Mouse (Mus musculus) liver, embryonic 13.5 days (tissue): ENCODE data around the gene Il2ra. TPM values are rescaled to one million over a fixed set of nuclear protein-coding genes. Genes with fewer than 3 reads are reported as not detected.
"Not testable (repeated sequence)": the region's sequence is repeated elsewhere in the genome, so short reads cannot be mapped to it uniquely, and the experiment has no call there.

Experiments
- ATAC-seq: fragments of 200-750 bp; cut with Nextera tagmentation; 2 replicates; pipeline ENCODE4 v1.8.0; 2017; ENCODE audit warnings: low read depth, mild to moderate bottlenecking, moderate number of reproducible peaks, moderate library complexity
- DNase-seq: peaks from one replicate; pipeline ENCODE4 v3.0.0; 2022
- H3K27ac ChIP-seq: fragments of 300-500 bp; sonication (generic); 2 replicates; pipeline ENCODE4 v1.5.1; 2015; ENCODE audit warnings: moderate library complexity, mild to moderate bottlenecking, inconsistent platforms
- H3K27me3 ChIP-seq: fragments of 300-500 bp; sonication (generic); 2 replicates; pipeline ENCODE4 v1.6.1; 2015; ENCODE audit warnings: mild to moderate bottlenecking, inconsistent platforms
- H3K36me3 ChIP-seq: fragments of 300-500 bp; sonication (generic); 2 replicates; pipeline ENCODE4 v1.6.1; 2015; ENCODE audit warnings: mild to moderate bottlenecking, inconsistent platforms
- H3K4me1 ChIP-seq: fragments of 300-500 bp; sonication (generic); replicated peaks from 2 replicates; pipeline ENCODE4 v1.6.1; 2015; ENCODE audit warnings: inconsistent platforms
- H3K4me2 ChIP-seq: fragments of 300-500 bp; sonication (generic); 2 replicates; pipeline ENCODE4 v1.6.1; 2015; ENCODE audit warnings: inconsistent platforms, mild to moderate bottlenecking, moderate library complexity
- H3K4me3 ChIP-seq: fragments of 300-500 bp; sonication (generic); replicated peaks from 2 replicates; pipeline ENCODE4 v1.5.1; 2015; ENCODE audit warnings: mild to moderate bottlenecking, inconsistent platforms
- H3K9ac ChIP-seq: fragments of 300-500 bp; sonication (generic); 2 replicates; pipeline ENCODE4 v1.6.1; 2015; ENCODE audit warnings: mild to moderate bottlenecking, inconsistent platforms
- H3K9me3 ChIP-seq: fragments of 300-500 bp; sonication (generic); replicated peaks from 2 replicates; pipeline ENCODE4 v1.6.1; 2016; ENCODE audit warnings: inconsistent platforms
- WGBS: fragments of 180-500 bp; shearing (Covaris S2); methylation state at CpG from one replicate; pipeline ENCODE4 v1.1.7; 2015; ENCODE audit not compliant: insufficient replicate concordance; 5-methylcytosine and 5-hydroxymethylcytosine counted together
- polyA plus RNA-seq: library from polyadenylated mRNA; unstranded; fragments of >200 nt; fragmentation: Nextera tagmentation; extraction: Ambion mirVana; gene quantifications from 2 replicates; pipeline ENCODE4 v1.2.1, GENCODE M21; 2015

The Il2ra gene
- polyA plus RNA-seq, 1 experiment from 2014 or later: not detected

- H3K36me3 ChIP-seq: no peaks in the 10 kb centered on the region
- peak within 1 kb of the TSS; percentile 29; the same call in 1 of the 2 replicates for H3K27ac ChIP-seq
- peaks cover 26% of the 10 kb centered on the region for H3K4me1 ChIP-seq
- H3K4me2 ChIP-seq: peak within 1 kb of the TSS; percentile 84
- H3K4me3 ChIP-seq: peak within 1 kb of the TSS; percentile 71
- WGBS: under 1% methylated on average over 37 of the region's 37 CpGs
- H3K9me3 ChIP-seq: no peaks in the 10 kb centered on the region
- ATAC-seq: peak; percentile 53
- peak within 1 kb of the TSS; percentile 72 for H3K9ac ChIP-seq
- DNase-seq: no peak
- peaks cover 13% of the 10 kb centered on the region for H3K27me3 ChIP-seq
These were observed 62.8 kb downstream of the Il2ra start, which contains the start of gene Il15ra for GRCm38 (mm10) chr2:11705201-11706025. TSS of gene Il15ra (plus strand) at chr2:11705290.

GRCm38 (mm10) chr2:11706030-11706745 lies 63.6 kb downstream of the Il2ra start:
- 5% methylated on average over 28 of the region's 28 CpGs for WGBS
- H3K4me3 ChIP-seq: peak overlapping the region; percentile 71
- peak overlapping the region; percentile 84 for H3K4me2 ChIP-seq
- H3K9ac ChIP-seq: peak overlapping the region; percentile 72
- H3K36me3 ChIP-seq: no peaks in the 10 kb centered on the region
- ATAC-seq: peak; percentile 43; the same call in 1 of the 2 replicates
- no peak overlapping the region for H3K27ac ChIP-seq
- peaks cover 26% of the 10 kb centered on the region for H3K4me1 ChIP-seq
- H3K27me3 ChIP-seq: peaks cover 13% of the 10 kb centered on the region
- no peaks in the 10 kb centered on the region for H3K9me3 ChIP-seq
- no peak for DNase-seq

GRCm38 (mm10) chr2:11706746-11707065 lies 64.1 kb downstream of the Il2ra start:
- Histone ChIP-seq H3K36me3 (no peaks in the 10 kb centered on the region), H3K9ac (no peak overlapping the region), H3K27me3 (peaks cover 13% of the 10 kb centered on the region), H3K4me2 (peak overlapping the region; percentile 84), H3K9me3 (no peaks in the 10 kb centered on the region), H3K4me3 (peak overlapping the region; percentile 71), H3K4me1 (peaks cover 26% of the 10 kb centered on the region), H3K27ac (no peak overlapping the region)
- 41% methylated on average over 6 of the region's 6 CpGs for WGBS
- ATAC-seq (no peak), DNase-seq (no peak)

- DNase-seq (no peak), ATAC-seq (no peak)
- Histone ChIP-seq H3K27me3 (peaks cover 13% of the 10 kb centered on the region), H3K4me1 (peaks cover 32% of the 10 kb centered on the region), H3K36me3 (no peaks in the 10 kb centered on the region), H3K27ac (no peak overlapping the region), H3K9me3 (no peaks in the 10 kb centered on the region), H3K9ac (no peak overlapping the region), H3K4me2 (no peak overlapping the region), H3K4me3 (no peak overlapping the region)
- 33% methylated on average over 5 of the region's 5 CpGs for WGBS
These were observed 65.9 kb downstream of the Il2ra start for GRCm38 (mm10) chr2:11708538-11708937.

- not testable (repeated sequence) for H3K4me3 ChIP-seq, DNase-seq, H3K36me3 ChIP-seq, H3K9me3 ChIP-seq, H3K9ac ChIP-seq, H3K27ac ChIP-seq
- Histone ChIP-seq H3K4me1 (peaks cover 31% of the 10 kb centered on the region), H3K27me3 (peaks cover 11% of the 10 kb centered on the region; the same call in 1 of the 2 replicates), H3K4me2 (0 out of 2 replicates have a peak overlapping the region, but pooled peaks have one; percentile 2)
- 41% methylated on average over 4 of the region's 4 CpGs for WGBS
- peak; percentile 25; the same call in 1 of the 2 replicates for ATAC-seq
These were observed 67.5 kb downstream of the Il2ra start for GRCm38 (mm10) chr2:11710101-11710500.

GRCm38 (mm10) chr2:11712483-11712990 lies 69.9 kb downstream of the Il2ra start:
- H3K4me2 ChIP-seq: no peak overlapping the region
- peaks cover 19% of the 10 kb centered on the region for H3K4me1 ChIP-seq
- no peak overlapping the region for H3K27ac ChIP-seq
- no peaks in the 10 kb centered on the region for H3K36me3 ChIP-seq
- H3K4me3 ChIP-seq: no peak overlapping the region
- no peaks in the 10 kb centered on the region for H3K27me3 ChIP-seq
- DNase-seq (no peak), ATAC-seq (no peak)
- no peaks in the 10 kb centered on the region for H3K9me3 ChIP-seq
- WGBS: 63% methylated on average over 6 of the region's 6 CpGs
- no peak overlapping the region for H3K9ac ChIP-seq

GRCm38 (mm10) chr2:11713021-11713420 lies 70.4 kb downstream of the Il2ra start:
- 65% methylated on average over 3 of the region's 3 CpGs for WGBS
- H3K4me1 ChIP-seq: peaks cover 19% of the 10 kb centered on the region
- no peak overlapping the region for H3K27ac ChIP-seq
- H3K27me3 ChIP-seq: no peaks in the 10 kb centered on the region
- no peak overlapping the region for H3K4me2 ChIP-seq
- no peak overlapping the region for H3K4me3 ChIP-seq
- no peak overlapping the region for H3K9ac ChIP-seq
- H3K36me3 ChIP-seq: no peaks in the 10 kb centered on the region
- no peaks in the 10 kb centered on the region for H3K9me3 ChIP-seq
- ATAC-seq (no peak), DNase-seq (no peak)

GRCm38 (mm10) chr2:11714535-11714934 lies 71.9 kb downstream of the Il2ra start:
- no peak overlapping the region for H3K4me2 ChIP-seq
- no peak overlapping the region for H3K27ac ChIP-seq
- no peaks in the 10 kb centered on the region for H3K9me3 ChIP-seq
- H3K27me3 ChIP-seq: no peaks in the 10 kb centered on the region
- ATAC-seq (no peak), DNase-seq (no peak)
- H3K4me3 ChIP-seq: no peak overlapping the region
- peaks cover 14% of the 10 kb centered on the region; the same call in 1 of the 2 replicates for H3K4me1 ChIP-seq
- H3K36me3 ChIP-seq: no peaks in the 10 kb centered on the region
- no peak overlapping the region for H3K9ac ChIP-seq
- WGBS: 57% methylated on average over 4 of the region's 4 CpGs

- H3K36me3 ChIP-seq: no peaks in the 10 kb centered on the region
- no peaks in the 10 kb centered on the region for H3K9me3 ChIP-seq
- H3K27me3 ChIP-seq: no peaks in the 10 kb centered on the region
- H3K4me3 ChIP-seq: no peak overlapping the region
- 64% methylated on average over 2 of the region's 2 CpGs for WGBS
- DNase-seq: no peak
- no peak overlapping the region for H3K27ac ChIP-seq
- H3K4me1 ChIP-seq: 0 out of 2 replicates have a peak, but pooled peaks cover 3% of the 10 kb centered on the region
- no peak overlapping the region for H3K4me2 ChIP-seq
- no peak overlapping the region for H3K9ac ChIP-seq
- no peak for ATAC-seq
These were observed 76.0 kb downstream of the Il2ra start for GRCm38 (mm10) chr2:11718573-11718972.

GRCm38 (mm10) chr2:11722564-11722963 lies 80.0 kb downstream of the Il2ra start:
- H3K9me3 ChIP-seq: no peaks in the 10 kb centered on the region
- DNase-seq: no peak
- ATAC-seq: no peak
- no peak overlapping the region for H3K9ac ChIP-seq
- H3K27me3 ChIP-seq: no peaks in the 10 kb centered on the region
- no peak overlapping the region for H3K4me2 ChIP-seq
- H3K27ac ChIP-seq: no peak overlapping the region
- H3K4me1 ChIP-seq: 0 out of 2 replicates have a peak, but pooled peaks cover 3% of the 10 kb centered on the region
- H3K4me3 ChIP-seq: no peak overlapping the region
- WGBS: 76% methylated on average over 9 of the region's 9 CpGs
- H3K36me3 ChIP-seq: no peaks in the 10 kb centered on the region

GRCm38 (mm10) chr2:11727574-11727973 lies 85.0 kb downstream of the Il2ra start:
- H3K27me3 ChIP-seq: no peaks in the 10 kb centered on the region
- H3K9me3 ChIP-seq: no peaks in the 10 kb centered on the region
- no peak overlapping the region for H3K9ac ChIP-seq
- H3K36me3 ChIP-seq: no peaks in the 10 kb centered on the region
- H3K4me3 ChIP-seq: no peak overlapping the region
- no peak overlapping the region for H3K4me2 ChIP-seq
- no peak overlapping the region for H3K27ac ChIP-seq
- WGBS: 77% methylated on average over 5 of the region's 5 CpGs
- ATAC-seq: no peak
- no peaks in the 10 kb centered on the region for H3K4me1 ChIP-seq
- no peak for DNase-seq
